Mouse (Mus musculus) forebrain, embryonic 14.5 days (tissue): Measurements from ENCODE around the gene Tagap1. TPM values are rescaled to one million over a fixed set of nuclear protein-coding genes. Genes with fewer than 3 reads are reported as not detected.
A peak's percentile ranks its signal among the peaks of the same experiment; 100 is the strongest.
"Not testable (repeated sequence)": the region's sequence is repeated elsewhere in the genome, so short reads cannot be mapped to it uniquely, and the experiment has no call there.

Experiments
- ATAC-seq: fragments of 200-750 bp; cut with Nextera tagmentation; 2 replicates; pipeline ENCODE4 v1.8.0; 2017; ENCODE audit warnings: mild to moderate bottlenecking, moderate library complexity
- DNase-seq: peaks from one replicate; pipeline ENCODE4 v3.0.0-alpha.2; 2015; ENCODE audit warnings: low spot score
- H3K27ac ChIP-seq: fragments of 300-500 bp; sonication (generic); 2 replicates; pipeline ENCODE4 v1.5.1; 2014; ENCODE audit warnings: low read depth, mild to moderate bottlenecking, control low read depth, low read length, moderate library complexity
- H3K27me3 ChIP-seq: fragments of 300-500 bp; sonication (generic); replicated peaks from 2 replicates; pipeline ENCODE4 v1.6.1; 2014; ENCODE audit warnings: low read length, control low read depth, mixed read lengths; ENCODE audit not compliant: control insufficient read depth, insufficient read depth
- H3K36me3 ChIP-seq: fragments of 300-500 bp; sonication (generic); 2 replicates; pipeline ENCODE4 v1.6.1; 2014; ENCODE audit warnings: low read length, control low read depth; ENCODE audit not compliant: control insufficient read depth, insufficient read depth
- H3K4me1 ChIP-seq: fragments of 300-500 bp; sonication (generic); 2 replicates; pipeline ENCODE4 v1.6.1; 2014; ENCODE audit warnings: antibody characterized with exemption, low read length, control low read depth; ENCODE audit not compliant: control insufficient read depth, insufficient read depth
- H3K4me2 ChIP-seq: fragments of 300-500 bp; sonication (generic); 2 replicates; pipeline ENCODE4 v1.6.1; 2014; ENCODE audit warnings: mild to moderate bottlenecking, control low read depth, low read length
- H3K4me3 ChIP-seq: fragments of 300-500 bp; sonication (generic); 2 replicates; pipeline ENCODE4 v1.5.1; 2014; ENCODE audit warnings: low read depth, low read length, control low read depth
- H3K9ac ChIP-seq: fragments of 300-500 bp; sonication (generic); 2 replicates; pipeline ENCODE4 v1.6.1; 2014; ENCODE audit warnings: mild to moderate bottlenecking, low read length, control low read depth, moderate library complexity
- H3K9me3 ChIP-seq: fragments of 300-500 bp; sonication (generic); replicated peaks from 2 replicates; pipeline ENCODE4 v1.6.1; 2016; ENCODE audit warnings: low read length, control low read depth, mixed read lengths; ENCODE audit not compliant: control insufficient read depth
- WGBS: fragments of 180-500 bp; shearing (Covaris S2); extraction: QIAGEN DNeasy Blood & Tissue Kit; methylation state at CpG from one replicate; pipeline ENCODE4 v1.1.7; 2014; 5-methylcytosine and 5-hydroxymethylcytosine counted together
- polyA plus RNA-seq: library from polyadenylated mRNA; unstranded; fragments of >200 nt; fragmentation: Nextera tagmentation; extraction: Ambion mirVana; gene quantifications from 2 replicates; pipeline ENCODE4 v1.2.1, GENCODE M21; 2014

Tagap1 gene
- polyA plus RNA-seq, 1 experiment from 2014 or later = 65.3 TPM

DNA sequence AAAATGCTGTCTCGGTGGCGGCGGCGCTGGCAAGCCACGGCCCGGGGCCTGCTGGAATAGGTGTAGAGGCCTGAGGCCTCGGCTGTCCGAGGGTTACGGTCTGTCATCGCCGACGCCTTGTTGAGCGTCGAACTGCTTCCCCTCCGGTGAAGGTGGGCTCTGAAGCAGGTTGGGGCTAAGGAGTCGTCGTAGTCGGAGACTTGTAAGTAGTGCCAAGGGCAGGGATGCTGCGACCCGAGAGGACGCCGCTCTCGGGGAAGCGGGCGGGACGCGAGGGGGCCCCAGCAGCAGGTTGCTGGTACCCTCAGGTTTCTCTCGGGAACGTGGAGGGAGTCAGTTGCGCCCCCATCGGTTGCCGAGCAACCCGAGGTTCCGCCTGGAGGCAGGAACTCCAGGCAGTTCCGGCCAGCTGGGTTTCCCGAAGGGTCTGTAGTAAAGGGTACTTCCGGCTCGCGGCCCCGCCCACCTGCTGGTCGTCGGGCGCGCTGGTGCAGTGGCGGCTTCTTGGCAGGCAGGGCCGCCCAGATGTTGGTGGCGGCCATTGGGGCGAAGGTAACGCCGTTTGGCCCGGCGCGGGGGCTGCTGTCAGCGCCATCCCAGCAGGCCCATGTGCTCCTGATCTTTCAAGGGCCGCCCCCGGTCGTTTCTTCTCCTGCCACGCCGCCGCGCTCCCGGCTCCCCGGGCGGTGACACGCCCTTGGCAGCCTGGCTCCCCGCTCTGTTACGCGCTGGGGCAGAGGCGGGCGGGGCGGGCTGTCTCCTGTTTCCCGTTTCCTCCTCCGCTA, 12.8 kb downstream of the Tagap1 start, which contains the start of gene Rsph3b:
Gene Rsph3b (minus strand): TSS at position 699 of the 785 bp plus-strand sequence.
- H3K36me3 ChIP-seq, H3K9me3 ChIP-seq, H3K4me1 ChIP-seq, H3K27me3 ChIP-seq: not testable (repeated sequence)
- peak within 1 kb of the TSS; percentile 65; the same call in 1 of the 2 replicates for H3K27ac ChIP-seq
- H3K4me2 ChIP-seq = peak within 1 kb of the TSS; percentile 57
- DNase-seq = peak; percentile 93
- WGBS = under 1% methylated on average over 66 of the region's 73 CpGs
- peak; percentile 98 for ATAC-seq
- peak within 1 kb of the TSS; percentile 62 for H3K9ac ChIP-seq
- H3K4me3 ChIP-seq = peak within 1 kb of the TSS; percentile 46

DNA sequence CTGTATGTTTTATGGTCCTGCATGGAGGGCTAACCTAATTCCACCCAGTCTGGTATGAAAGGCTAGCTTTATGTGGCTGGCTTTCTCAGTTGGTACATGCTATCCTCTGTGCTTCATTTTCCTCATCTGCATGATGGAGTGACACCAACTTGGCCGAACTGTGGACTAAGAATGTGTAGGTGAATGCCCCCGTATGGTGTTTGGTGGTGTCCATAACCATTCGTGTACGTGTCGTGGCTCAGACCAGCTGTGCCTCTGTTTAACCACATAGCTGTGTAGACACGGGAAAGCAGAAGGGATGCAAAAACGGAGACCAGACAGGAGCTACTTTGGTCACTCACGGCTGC, 13.3 kb downstream of the Tagap1 start:
- Histone ChIP-seq H3K4me2 (peak overlapping the region; percentile 57), H3K4me3 (peak overlapping the region; percentile 46)
- not testable (repeated sequence) for H3K27ac ChIP-seq, DNase-seq, H3K36me3 ChIP-seq, H3K27me3 ChIP-seq, ATAC-seq, H3K4me1 ChIP-seq, H3K9me3 ChIP-seq, H3K9ac ChIP-seq
- WGBS = no CpG with 5 or more reads among the region's 8 CpGs

DNA sequence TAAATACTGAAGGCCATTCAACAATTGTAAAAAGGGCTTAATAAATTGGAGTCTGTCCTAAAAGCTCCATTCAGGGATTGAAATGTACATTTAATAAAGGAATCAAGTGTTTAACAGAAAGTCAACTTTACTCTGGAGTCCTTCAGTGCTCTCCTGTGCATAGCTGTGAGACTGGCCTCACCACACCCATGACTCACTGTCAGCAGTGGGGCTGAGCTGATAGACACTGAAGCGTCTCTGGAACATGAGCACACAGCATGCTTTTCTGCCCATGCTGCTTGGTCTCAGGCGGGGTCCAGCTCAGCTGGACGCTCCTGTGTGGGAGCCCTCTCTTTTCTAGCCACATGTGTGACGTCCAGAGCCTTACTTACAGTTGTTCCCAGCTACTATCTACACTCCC, 18.4 kb downstream of the Tagap1 start:
- not testable (repeated sequence) for H3K9me3 ChIP-seq, DNase-seq, H3K27me3 ChIP-seq, ATAC-seq, H3K4me2 ChIP-seq, H3K9ac ChIP-seq, H3K4me3 ChIP-seq, H3K4me1 ChIP-seq, H3K27ac ChIP-seq, H3K36me3 ChIP-seq
- WGBS = no CpG with 5 or more reads among the region's 4 CpGs

DNA sequence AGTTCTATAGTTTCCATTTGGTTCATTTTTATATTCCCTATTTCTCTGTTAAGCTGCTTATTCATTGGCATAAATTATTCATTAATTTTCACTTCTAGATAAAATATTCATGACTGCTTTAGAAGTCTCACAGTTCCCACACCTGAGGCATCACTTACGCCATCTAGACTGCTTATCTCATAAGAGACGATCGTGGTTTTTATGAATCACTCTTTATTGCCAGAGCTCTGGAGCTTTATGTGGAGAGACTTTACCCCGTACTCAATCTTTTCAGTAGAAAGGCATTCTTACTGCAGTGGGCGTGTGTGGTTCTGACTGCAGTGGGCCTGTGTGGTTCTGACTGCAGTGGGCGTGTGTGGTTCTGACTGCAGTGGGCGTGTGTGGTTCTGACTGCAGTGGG, 29.3 kb downstream of the Tagap1 start:
- WGBS = 91% methylated on average over 6 of the region's 7 CpGs
- DNase-seq = not testable (repeated sequence)

DNA sequence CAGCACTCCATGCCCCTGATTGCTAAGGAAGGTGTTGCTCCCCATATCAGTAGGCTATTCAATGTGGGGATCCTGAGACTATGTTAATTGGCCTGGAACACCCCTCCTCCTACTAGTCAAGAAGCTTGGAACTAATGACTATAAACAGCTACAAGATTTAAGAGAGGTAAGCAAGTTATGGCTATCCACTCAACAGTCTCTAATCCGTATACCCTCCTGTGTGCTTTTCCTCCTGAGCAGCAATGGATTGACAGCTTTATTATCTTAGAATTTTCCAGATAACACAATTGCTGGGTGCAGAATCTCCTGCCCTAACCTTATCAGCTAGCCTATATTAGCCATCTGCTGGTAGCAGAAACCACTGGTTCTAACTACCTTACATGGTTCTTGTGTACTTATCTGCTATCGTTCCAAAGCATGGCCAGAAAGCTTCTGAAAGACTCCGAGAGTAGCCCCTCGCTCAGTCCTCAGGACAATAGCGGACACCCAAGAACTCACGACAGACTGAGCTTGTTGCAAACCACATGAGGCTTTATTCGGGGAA, 40.5 kb downstream of the Tagap1 start:
- H3K9me3 ChIP-seq, H3K4me1 ChIP-seq, H3K4me2 ChIP-seq, DNase-seq, H3K27me3 ChIP-seq, H3K9ac ChIP-seq, ATAC-seq, H3K4me3 ChIP-seq, H3K27ac ChIP-seq, H3K36me3 ChIP-seq: not testable (repeated sequence)
- WGBS = 86% methylated on average over 7 of the region's 7 CpGs

More for the DNA sequence above, 29.3 kb downstream of the Tagap1 start:
- not testable (repeated sequence) for H3K9me3 ChIP-seq, H3K9ac ChIP-seq, ATAC-seq, H3K4me1 ChIP-seq, H3K36me3 ChIP-seq, H3K4me3 ChIP-seq, H3K27me3 ChIP-seq, H3K27ac ChIP-seq, H3K4me2 ChIP-seq

DNA sequence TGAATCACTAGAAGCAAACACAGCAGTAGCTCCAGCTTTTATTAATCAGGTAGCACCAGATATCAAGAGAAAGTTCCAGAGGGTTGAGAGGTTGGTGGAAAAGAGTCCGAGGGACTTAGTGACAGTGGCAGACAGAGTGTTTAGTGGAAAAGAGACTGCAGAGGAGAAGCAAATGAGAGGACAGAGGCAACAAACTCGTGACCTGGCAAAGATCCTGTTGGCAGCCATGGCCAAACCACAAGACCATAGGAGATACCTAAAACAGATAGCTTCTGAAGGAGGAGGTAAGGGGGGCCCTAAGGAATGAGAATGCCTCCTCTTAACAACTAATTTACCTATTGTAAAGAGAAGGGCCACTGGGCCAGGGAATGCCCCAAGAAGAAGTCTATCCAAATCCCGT, 41.6 kb downstream of the Tagap1 start:
- 92% methylated on average over 3 of the region's 3 CpGs for WGBS
- not testable (repeated sequence) for ATAC-seq, H3K4me3 ChIP-seq, H3K27ac ChIP-seq, H3K27me3 ChIP-seq, H3K4me1 ChIP-seq, DNase-seq, H3K9ac ChIP-seq, H3K36me3 ChIP-seq, H3K4me2 ChIP-seq, H3K9me3 ChIP-seq

DNA sequence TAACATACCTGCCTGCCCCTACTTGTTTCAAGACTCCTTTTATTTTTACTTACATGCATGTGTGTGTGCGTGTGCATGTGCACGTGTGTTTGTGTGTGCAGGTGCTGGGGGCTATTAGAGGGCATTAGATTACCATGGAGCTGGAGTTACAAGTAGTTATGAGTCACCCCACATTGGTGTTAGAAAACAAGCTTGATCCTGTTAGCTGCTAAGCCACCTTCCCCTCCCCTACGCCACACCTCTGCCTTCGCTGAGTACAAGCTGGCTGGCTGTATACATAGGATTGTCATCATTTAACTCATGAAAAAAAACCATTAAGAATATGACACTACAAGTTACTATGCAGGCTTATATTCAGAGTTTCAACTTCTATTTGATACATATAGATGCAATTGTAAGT, 45.7 kb downstream of the Tagap1 start:
- not testable (repeated sequence) for H3K9ac ChIP-seq, DNase-seq, H3K4me3 ChIP-seq, H3K4me1 ChIP-seq, H3K4me2 ChIP-seq, H3K9me3 ChIP-seq, H3K36me3 ChIP-seq, H3K27me3 ChIP-seq, ATAC-seq, H3K27ac ChIP-seq
- WGBS = 83% methylated on average over 2 of the region's 4 CpGs

DNA sequence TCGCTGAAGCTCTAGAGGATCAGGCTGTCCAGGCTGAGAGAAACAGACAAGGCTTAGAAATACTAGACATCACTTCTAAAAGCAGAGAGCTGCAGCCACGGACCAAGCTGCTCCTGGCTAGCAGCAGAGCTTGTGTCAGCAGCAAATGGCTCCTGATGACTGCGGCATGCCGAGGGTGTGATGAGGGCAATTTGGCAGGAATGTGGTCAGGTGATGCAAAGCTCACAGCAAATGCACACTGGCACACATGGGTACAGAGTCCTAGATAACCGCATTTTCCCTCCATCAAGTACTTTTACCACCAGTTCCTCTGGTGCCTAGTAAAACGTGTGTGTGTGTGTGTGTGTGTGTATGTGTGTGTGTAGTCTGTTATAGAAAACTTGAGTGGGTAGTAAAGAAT, 46.9 kb downstream of the Tagap1 start:
- not testable (repeated sequence) for H3K36me3 ChIP-seq, DNase-seq, H3K4me3 ChIP-seq, H3K27ac ChIP-seq, H3K27me3 ChIP-seq, H3K4me2 ChIP-seq, ATAC-seq, H3K9ac ChIP-seq, H3K9me3 ChIP-seq, H3K4me1 ChIP-seq
- WGBS = 85% methylated on average over 1 of the region's 6 CpGs
